ENCODE assay signal across 9 mouse cellular contexts in the genomic region with DNA sequence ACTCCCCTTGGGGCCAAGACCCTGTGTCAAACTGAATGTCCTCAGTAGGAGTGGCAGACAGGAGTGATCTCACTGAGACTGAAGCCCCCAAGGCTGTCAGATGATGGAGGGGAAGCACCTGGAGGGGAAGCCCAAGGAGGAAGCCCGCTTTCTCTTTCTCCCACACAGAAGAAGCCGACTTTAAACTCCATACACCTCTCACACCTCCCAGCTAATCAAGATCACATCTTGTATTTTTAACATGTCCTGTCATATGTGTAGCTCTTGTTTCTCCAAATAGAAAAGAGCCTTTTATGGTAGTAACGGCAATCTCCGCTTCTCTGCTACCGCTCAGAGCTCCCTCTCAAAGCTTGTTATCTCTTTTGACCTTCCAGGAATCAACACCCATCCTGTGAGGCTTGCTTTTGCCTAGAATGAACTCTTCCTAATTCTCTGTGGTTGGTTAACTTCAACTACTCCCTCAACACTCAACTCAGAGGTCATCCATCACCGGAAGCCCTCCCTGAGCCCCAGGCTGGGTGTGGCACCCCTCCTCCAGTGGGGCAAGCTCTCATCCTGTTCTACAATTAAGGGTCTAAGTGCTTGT. TPM values are rescaled to one million over a fixed set of nuclear protein-coding genes. Genes with fewer than 3 reads are reported as not detected.
DNase-seq lines count a peak whose midpoint lies in the region; ATAC-seq and TF ChIP-seq lines count a peak whose summit lies in the region.
"Had no signal": no experiment of that assay in that cellular context is flagged by ENCODE, and none has a peak within 500 bp of the region (broad histone marks: within the 10 kb centered on the region; RNA-seq: fewer than 3 reads in every experiment).

No protein-coding gene starts in this region.

- DNase-seq in lung, adult 2 months: no peak
- DNase-seq in lung, postnatal 10 days: no peak
- DNase-seq in lung, postnatal 36 days: peak; percentile 45
- DNase-seq in thymus, postnatal 36 days: peak; percentile 62 to 76
- no peak for DNase-seq in cerebellum, postnatal 25 days
- no peak for DNase-seq in gastrocnemius, postnatal 14 days
- no peak for DNase-seq in cerebellum, adult 8-10 months

- intact Hi-C loops in gastrocnemius, postnatal 14 days (cut with DNase I; ENCODE audit: low total_unique reads): no loop called here

- no peak for TF ChIP-seq CTCF in lung, adult 2 months (IDR thresholded peaks at IDR 0.05; ENCODE audit: insufficient read depth, low read length)

- TF ChIP-seq POLR2A in lung, adult 2 months (IDR thresholded peaks at IDR 0.05; ENCODE audit: borderline replicate concordance, extremely low read depth, low read depth, low read length): no peak

- peak overlapping the region; percentile 92 for H3K27ac ChIP-seq in heart, embryonic 13.5 days (replicated peaks)
- H3K27ac ChIP-seq: hindbrain, embryonic 14.5 days had no signal

- H3K36me3 ChIP-seq in heart, embryonic 13.5 days: peaks cover 40% of the 10 kb centered on the region

- peak overlapping the region; percentile 68 for H3K4me2 ChIP-seq in heart, embryonic 13.5 days
- H3K4me2 ChIP-seq: hindbrain, embryonic 14.5 days had no signal

- H3K4me1 ChIP-seq in lung, adult 2 months (ENCODE audit: control insufficient read depth, insufficient read depth, low read length): peaks cover 27% of the 10 kb centered on the region
- peaks cover 97% of the 10 kb centered on the region for H3K4me1 ChIP-seq in heart, embryonic 13.5 days

- H3K4me3 ChIP-seq in lung, adult 2 months (replicated peaks; ENCODE audit: extremely low read depth, low read depth, low read length): peak overlapping the region; percentile 6
- H3K4me3 ChIP-seq in heart, embryonic 13.5 days: peak overlapping the region; percentile 35

- H3K27me3 ChIP-seq in heart, embryonic 13.5 days (replicated peaks): no peaks in the 10 kb centered on the region

- peak overlapping the region; percentile 77 for H3K9ac ChIP-seq in heart, embryonic 13.5 days
- H3K9ac ChIP-seq: hindbrain, embryonic 14.5 days had no signal

- H3K9me3 ChIP-seq in heart, embryonic 13.5 days: no peaks in the 10 kb centered on the region

- ATAC-seq in heart, embryonic 13.5 days (ENCODE audit: extremely low read depth, insufficient number of reproducible peaks, low FRiP score, low TSS enrichment): no peak

- WGBS in lung, adult 2 months: 31% methylated on average over 6 of the region's 6 CpGs
- WGBS in heart, embryonic 13.5 days: 19% methylated on average over 6 of the region's 6 CpGs

RNA-seq across cellular contexts. Expression of gene Rcsd1, which starts 8.5 kb away (rescaled TPM):
- polyA plus RNA-seq in lung, adult 2 months (2012; rRNA removed): 33.9 and 40.9 TPM in 2 replicates
- 83.9 and 95.4 TPM in 2 replicates for polyA plus RNA-seq in heart, embryonic 13.5 days (2015; fragmentation: Nextera tagmentation; extraction: Ambion mirVana)
- 100 to 1,000 TPM; 117 to 125 TPM for total RNA-seq in gastrocnemius, postnatal 14 days (2021)

Comparison
In these comparisons a context has a peak if more than half of its experiments do, and no peak if none do; other contexts are left out.
1. DNase-seq: peak in lung, postnatal 36 days (single experiment) and thymus, postnatal 36 days (2 of 2); none in lung, adult 2 months (single experiment), lung, postnatal 10 days (single experiment), cerebellum, postnatal 25 days (0 of 2), gastrocnemius, postnatal 14 days (single experiment) and cerebellum, adult 8-10 months (single experiment).